Mouse (Mus musculus) liver, embryonic 16.5 days (tissue): ENCODE results near the gene Gm10663. TPM values are rescaled to one million over a fixed set of nuclear protein-coding genes. Genes with fewer than 3 reads are reported as not detected.

Source experiments
- ATAC-seq: fragments of 200-750 bp; cut with Nextera tagmentation; 2 replicates; pipeline ENCODE4 v1.8.0; 2017; ENCODE audit warnings: low read depth, mild to moderate bottlenecking, moderate number of reproducible peaks, moderate library complexity
- H3K27ac ChIP-seq: fragments of 300-500 bp; sonication (generic); 2 replicates; pipeline ENCODE4 v1.5.1; 2014; ENCODE audit warnings: mild to moderate bottlenecking, low read length
- H3K27me3 ChIP-seq: fragments of 300-500 bp; sonication (generic); 2 replicates; pipeline ENCODE4 v1.6.1; 2014; ENCODE audit warnings: low read depth, low read length, mixed read lengths; ENCODE audit not compliant: control insufficient read depth, insufficient read depth
- H3K36me3 ChIP-seq: fragments of 300-500 bp; sonication (generic); 2 replicates; pipeline ENCODE4 v1.6.1; 2014; ENCODE audit warnings: mild to moderate bottlenecking; ENCODE audit not compliant: control insufficient read depth, insufficient read depth
- H3K4me1 ChIP-seq: fragments of 300-500 bp; sonication (generic); 2 replicates; pipeline ENCODE4 v1.6.1; 2014; ENCODE audit warnings: low read depth, low read length, mixed read lengths; ENCODE audit not compliant: control insufficient read depth
- H3K4me2 ChIP-seq: fragments of 300-500 bp; sonication (generic); 2 replicates; pipeline ENCODE4 v1.6.1; 2014; ENCODE audit warnings: low read depth, low read length, mixed read lengths
- H3K4me3 ChIP-seq: fragments of 300-500 bp; sonication (generic); 2 replicates; pipeline ENCODE4 v1.5.1; 2014; ENCODE audit warnings: low read depth, mild to moderate bottlenecking, low read length
- H3K9ac ChIP-seq: fragments of 300-500 bp; sonication (generic); 2 replicates; pipeline ENCODE4 v1.6.1; 2014; ENCODE audit warnings: low read depth, low read length
- H3K9me3 ChIP-seq: fragments of 300-500 bp; sonication (generic); replicated peaks from 2 replicates; pipeline ENCODE4 v1.6.1; 2016; ENCODE audit warnings: low read length; ENCODE audit not compliant: control insufficient read depth
- WGBS: fragments of 180-500 bp; shearing (Covaris S2); extraction: QIAGEN DNeasy Blood & Tissue Kit; methylation state at CpG from one replicate; pipeline ENCODE4 v1.1.7; 2014; ENCODE audit not compliant: insufficient replicate concordance; 5-methylcytosine and 5-hydroxymethylcytosine counted together
- polyA plus RNA-seq: library from polyadenylated mRNA; unstranded; fragments of >200 nt; fragmentation: Nextera tagmentation; extraction: Ambion mirVana; gene quantifications from 2 replicates; pipeline ENCODE4 v1.2.1, GENCODE M21; 2015

The Gm10663 gene
- polyA plus RNA-seq, 1 experiment from 2014 or later = not detected

DNA sequence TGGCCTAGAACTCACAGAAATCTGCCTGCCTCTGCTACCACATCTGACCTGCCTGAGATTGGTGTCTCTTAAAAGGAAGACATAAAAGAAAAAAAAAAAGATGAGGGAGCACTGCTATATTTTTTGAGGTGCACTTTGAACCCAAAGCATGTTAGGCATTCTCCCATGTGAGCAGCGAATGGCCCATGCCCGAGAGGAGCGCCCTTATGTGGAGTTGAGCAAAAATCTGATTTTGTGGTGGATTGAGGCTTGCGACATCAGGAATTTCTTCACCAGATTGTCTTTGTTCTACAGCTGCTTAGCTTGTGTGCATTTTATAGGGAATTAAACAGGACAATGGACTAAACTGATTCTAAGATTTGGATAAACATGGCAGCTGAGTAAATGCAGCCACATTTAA is 27.6 kb upstream of the Gm10663 start:
- 69% methylated on average over 4 of the region's 4 CpGs for WGBS

DNA sequence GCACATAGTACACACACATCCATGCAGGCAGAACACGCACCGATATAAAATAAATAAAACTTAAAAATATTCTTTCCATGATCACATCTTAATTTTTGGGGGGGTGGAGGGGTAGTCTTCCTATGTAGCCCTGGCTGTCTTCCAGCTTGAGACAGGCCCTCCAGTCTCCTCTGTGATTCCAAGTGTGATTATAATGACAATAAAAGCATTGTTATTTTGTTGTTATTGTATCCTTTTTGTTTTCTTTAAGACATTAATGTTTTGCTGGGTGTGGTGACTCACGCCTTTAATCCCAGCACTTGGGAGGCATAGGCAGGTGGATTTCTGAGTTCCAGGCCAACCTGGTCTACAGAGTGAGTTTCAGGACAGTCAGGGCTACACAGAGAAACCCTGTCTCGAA is 27.0 kb upstream of the Gm10663 start:
- 63% methylated on average over 4 of the region's 4 CpGs for WGBS
- no peak for ATAC-seq

More for the DNA sequence above, 27.6 kb upstream of the Gm10663 start:
- ATAC-seq = no peak
- no peaks in the 10 kb centered on the region for H3K4me1 ChIP-seq
- no peak overlapping the region for H3K27ac ChIP-seq
- H3K27me3 ChIP-seq = no peaks in the 10 kb centered on the region
- H3K9ac ChIP-seq = no peak overlapping the region
- H3K4me3 ChIP-seq = no peak overlapping the region
- H3K36me3 ChIP-seq = no peaks in the 10 kb centered on the region
- no peak overlapping the region for H3K4me2 ChIP-seq
- H3K9me3 ChIP-seq = no peaks in the 10 kb centered on the region

DNA sequence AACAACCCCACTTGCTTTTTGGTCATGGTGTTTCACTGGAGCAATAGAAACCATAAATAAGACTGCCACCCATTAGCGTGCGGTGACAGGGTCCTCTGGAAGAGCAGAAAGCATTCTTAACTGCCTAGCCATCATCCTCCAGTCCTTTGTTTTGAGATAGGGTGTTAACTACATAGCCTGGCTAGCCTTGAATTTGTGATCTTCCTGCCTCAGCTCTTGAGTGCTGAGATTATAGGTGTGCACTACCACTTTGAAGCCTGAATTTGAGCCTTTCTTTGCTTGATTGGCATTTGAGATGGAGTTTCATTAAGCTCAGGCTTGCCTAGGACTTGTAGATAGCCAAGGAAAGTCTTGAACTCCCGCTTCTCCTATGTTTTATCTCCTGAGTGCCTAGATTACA is 21.3 kb upstream of the Gm10663 start:
- no peaks in the 10 kb centered on the region for H3K27me3 ChIP-seq
- no peak for ATAC-seq
- 56% methylated on average over 3 of the region's 3 CpGs for WGBS
- H3K4me2 ChIP-seq = no peak overlapping the region
- H3K27ac ChIP-seq = no peak overlapping the region
- no peaks in the 10 kb centered on the region for H3K36me3 ChIP-seq
- no peaks in the 10 kb centered on the region for H3K4me1 ChIP-seq
- no peak overlapping the region for H3K9ac ChIP-seq
- no peaks in the 10 kb centered on the region for H3K9me3 ChIP-seq
- no peak overlapping the region for H3K4me3 ChIP-seq

More for the DNA sequence above, 27.0 kb upstream of the Gm10663 start:
- Histone ChIP-seq H3K4me3 (no peak overlapping the region), H3K4me1 (no peaks in the 10 kb centered on the region), H3K36me3 (no peaks in the 10 kb centered on the region), H3K27me3 (no peaks in the 10 kb centered on the region), H3K9me3 (no peaks in the 10 kb centered on the region), H3K4me2 (no peak overlapping the region), H3K9ac (no peak overlapping the region), H3K27ac (no peak overlapping the region)

DNA sequence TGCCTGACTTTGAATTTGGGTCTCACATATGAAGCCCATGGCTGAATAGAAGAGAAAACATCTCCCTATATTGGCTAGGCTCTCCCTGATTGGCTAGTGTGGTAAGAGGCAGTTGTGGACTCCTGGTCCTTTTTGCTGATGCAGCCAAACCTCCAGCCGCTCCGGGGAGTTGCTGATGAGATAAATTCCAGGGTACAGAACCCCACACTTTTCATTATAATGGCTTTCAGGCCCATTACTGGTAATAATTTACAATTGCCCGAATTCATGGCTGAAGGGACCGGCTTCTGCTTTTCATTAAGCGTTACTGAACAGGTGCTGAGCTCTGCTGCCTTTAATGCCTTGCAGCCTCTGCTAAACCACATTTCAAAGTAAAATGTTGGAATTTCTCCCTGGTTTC is 20.9 kb upstream of the Gm10663 start:
- no peak overlapping the region for H3K9ac ChIP-seq
- H3K9me3 ChIP-seq = no peaks in the 10 kb centered on the region
- no peaks in the 10 kb centered on the region for H3K4me1 ChIP-seq
- no peak for ATAC-seq
- H3K27me3 ChIP-seq = no peaks in the 10 kb centered on the region
- H3K36me3 ChIP-seq = no peaks in the 10 kb centered on the region
- no peak overlapping the region for H3K27ac ChIP-seq
- WGBS = 52% methylated on average over 5 of the region's 5 CpGs
- H3K4me3 ChIP-seq = no peak overlapping the region
- H3K4me2 ChIP-seq = no peak overlapping the region

DNA sequence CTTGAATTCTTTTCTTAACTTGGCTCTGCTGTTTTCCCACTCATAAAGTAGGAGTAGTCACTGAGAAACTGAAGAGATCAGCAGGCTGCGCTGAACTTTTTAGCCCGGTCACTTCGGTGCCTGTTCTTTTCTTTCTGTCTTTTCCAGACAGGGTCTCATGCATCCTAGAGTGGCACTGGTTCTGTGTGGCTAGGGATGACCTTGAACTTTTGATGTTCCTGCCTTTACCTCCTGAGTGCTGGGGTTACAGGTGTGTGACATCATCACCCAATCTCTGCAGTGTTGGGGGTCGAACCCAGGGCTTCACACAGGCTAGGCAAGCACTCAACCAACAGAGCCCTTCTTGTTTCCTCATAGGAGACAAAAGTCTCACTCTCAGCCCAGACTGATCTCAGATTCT is 18.1 kb upstream of the Gm10663 start:
- H3K27ac ChIP-seq = no peak overlapping the region
- H3K27me3 ChIP-seq = no peaks in the 10 kb centered on the region
- ATAC-seq = no peak
- H3K9me3 ChIP-seq = no peaks in the 10 kb centered on the region
- H3K9ac ChIP-seq = no peak overlapping the region
- WGBS = 82% methylated on average over 4 of the region's 4 CpGs
- H3K36me3 ChIP-seq = no peaks in the 10 kb centered on the region
- no peak overlapping the region for H3K4me3 ChIP-seq
- no peak overlapping the region for H3K4me2 ChIP-seq
- H3K4me1 ChIP-seq = no peaks in the 10 kb centered on the region

DNA sequence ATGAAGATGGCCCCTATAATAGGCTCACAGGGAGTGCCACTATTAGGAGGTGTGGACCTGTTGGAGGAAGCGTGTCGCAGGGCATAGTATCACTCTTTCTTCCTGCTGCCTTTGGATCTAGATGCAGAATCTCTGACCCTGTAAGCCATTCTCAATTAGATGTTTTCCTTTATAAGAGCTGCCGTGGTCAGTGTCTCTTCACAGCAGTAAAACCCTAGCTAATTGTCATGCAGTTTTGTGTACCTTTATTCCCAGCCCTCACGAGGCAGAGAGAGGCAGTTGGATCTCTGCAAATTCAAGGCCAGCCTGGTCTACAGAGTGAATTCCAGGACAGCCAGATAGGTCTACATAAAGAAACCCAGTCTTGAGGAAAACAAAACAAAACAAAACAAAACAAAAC is 12.6 kb upstream of the Gm10663 start:
- H3K27me3 ChIP-seq = no peaks in the 10 kb centered on the region
- H3K4me1 ChIP-seq = no peaks in the 10 kb centered on the region
- no peak overlapping the region for H3K27ac ChIP-seq
- no peak for ATAC-seq
- H3K36me3 ChIP-seq = no peaks in the 10 kb centered on the region
- H3K9me3 ChIP-seq = no peaks in the 10 kb centered on the region
- H3K9ac ChIP-seq = no peak overlapping the region
- 63% methylated on average over 4 of the region's 4 CpGs for WGBS
- H3K4me2 ChIP-seq = no peak overlapping the region
- no peak overlapping the region for H3K4me3 ChIP-seq

DNA sequence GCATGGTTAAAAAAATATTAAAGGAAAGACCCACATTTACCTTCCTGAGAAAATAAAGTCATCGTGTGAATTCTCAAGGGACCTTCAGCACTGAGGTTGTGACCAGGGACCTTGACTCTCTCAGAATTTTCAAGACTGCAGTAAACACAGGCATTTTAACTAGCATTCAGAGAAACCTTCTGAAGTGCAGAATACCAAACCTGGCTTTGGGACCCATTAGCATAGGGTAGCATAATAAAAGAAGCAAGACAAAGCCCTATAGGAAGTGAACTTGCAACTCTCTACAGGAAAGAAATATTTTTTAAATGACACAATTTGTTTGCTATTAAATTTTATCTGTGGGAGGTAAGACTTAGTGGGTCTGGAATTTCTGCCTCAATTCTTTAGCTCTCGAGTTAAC is 10.8 kb upstream of the Gm10663 start:
- Histone ChIP-seq H3K9ac (no peak overlapping the region), H3K4me1 (no peaks in the 10 kb centered on the region), H3K27ac (no peak overlapping the region), H3K36me3 (no peaks in the 10 kb centered on the region), H3K27me3 (no peaks in the 10 kb centered on the region), H3K9me3 (no peaks in the 10 kb centered on the region), H3K4me2 (no peak overlapping the region), H3K4me3 (no peak overlapping the region)
- no peak for ATAC-seq
- 36% methylated on average over 2 of the region's 2 CpGs for WGBS

DNA sequence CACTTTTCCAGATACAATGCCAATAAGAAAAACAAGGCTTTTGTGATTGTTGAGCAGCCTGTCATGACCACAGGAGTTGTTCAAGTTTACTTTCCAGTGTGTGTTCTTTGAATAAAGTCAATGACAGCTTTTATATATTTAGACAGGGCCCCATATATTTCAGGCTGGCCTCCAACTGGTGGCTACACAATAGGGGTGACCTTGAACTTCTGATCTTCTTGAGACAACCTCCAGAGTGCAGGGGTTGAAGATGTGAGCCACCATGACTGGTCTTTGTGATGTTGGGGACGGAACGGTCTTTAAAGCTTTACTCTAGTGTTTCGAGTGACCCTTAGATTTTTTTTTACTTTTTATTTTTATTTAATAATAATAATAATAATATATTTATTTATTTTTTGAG is 9.2 kb upstream of the Gm10663 start:
- Histone ChIP-seq H3K27ac (no peak overlapping the region), H3K36me3 (no peaks in the 10 kb centered on the region), H3K4me2 (no peak overlapping the region), H3K4me3 (no peak overlapping the region), H3K27me3 (no peaks in the 10 kb centered on the region), H3K9ac (no peak overlapping the region), H3K4me1 (no peaks in the 10 kb centered on the region), H3K9me3 (no peaks in the 10 kb centered on the region)
- 81% methylated on average over 3 of the region's 3 CpGs for WGBS
- no peak for ATAC-seq

DNA sequence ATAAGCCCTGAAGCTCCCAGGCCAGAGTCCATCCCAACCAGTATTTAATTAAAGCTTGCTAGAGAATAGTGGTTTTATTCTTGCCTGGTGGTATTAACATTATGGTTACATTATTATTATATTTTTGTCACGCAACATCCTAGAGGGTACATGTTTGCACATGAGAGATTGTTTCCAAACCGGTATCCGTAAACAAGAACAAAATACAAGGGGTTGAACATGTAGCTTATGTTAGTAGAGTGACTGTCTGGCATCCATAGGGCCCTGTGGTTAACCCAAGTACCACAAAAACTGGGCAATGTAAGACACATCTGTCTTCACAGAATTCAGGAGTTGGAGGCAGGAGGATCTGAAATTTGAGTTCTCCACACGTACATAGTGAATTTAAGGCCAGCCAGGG is 7.8 kb upstream of the Gm10663 start:
- H3K9ac ChIP-seq = no peak overlapping the region
- H3K4me2 ChIP-seq = no peak overlapping the region
- 72% methylated on average over 4 of the region's 4 CpGs for WGBS
- no peak overlapping the region for H3K4me3 ChIP-seq
- no peaks in the 10 kb centered on the region for H3K4me1 ChIP-seq
- H3K27me3 ChIP-seq = no peaks in the 10 kb centered on the region
- ATAC-seq = no peak
- H3K27ac ChIP-seq = no peak overlapping the region
- no peaks in the 10 kb centered on the region for H3K36me3 ChIP-seq
- H3K9me3 ChIP-seq = no peaks in the 10 kb centered on the region
